Mouse (Mus musculus): ENCODE measurements at regions not wholly inside any gene's neighbourhood (a gene's known extent, or its start where the extent isn't known, plus 50 kb on each side); places are given as distances from the start of the nearest gene placed in this dataset.

GRCm38 (mm10) chr4:74466081-74466480 is 223.8 kb downstream of the Kdm4c start:
- DNase-seq = peak; percentile 6

DNA sequence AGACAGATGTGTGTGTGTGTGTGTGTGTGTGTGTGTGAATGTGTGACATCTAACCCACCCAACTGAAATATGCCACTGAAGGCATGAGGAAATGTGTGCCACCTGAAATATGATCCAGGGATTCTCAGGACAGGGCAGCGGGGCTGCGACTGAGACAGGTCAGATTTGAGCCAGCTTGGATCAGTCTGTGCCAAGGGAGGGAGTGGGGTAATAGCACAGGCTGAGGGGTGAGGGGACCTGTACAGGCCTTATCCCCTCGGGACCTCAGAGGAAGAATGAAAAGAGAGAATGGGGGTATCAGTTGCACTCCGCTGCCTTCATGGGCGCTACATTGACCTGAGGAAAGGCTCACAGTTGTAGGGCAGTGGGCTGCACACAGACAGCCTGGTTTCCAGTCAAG is 270.2 kb downstream of the Kdm4c start:
- no peak for DNase-seq

DNA sequence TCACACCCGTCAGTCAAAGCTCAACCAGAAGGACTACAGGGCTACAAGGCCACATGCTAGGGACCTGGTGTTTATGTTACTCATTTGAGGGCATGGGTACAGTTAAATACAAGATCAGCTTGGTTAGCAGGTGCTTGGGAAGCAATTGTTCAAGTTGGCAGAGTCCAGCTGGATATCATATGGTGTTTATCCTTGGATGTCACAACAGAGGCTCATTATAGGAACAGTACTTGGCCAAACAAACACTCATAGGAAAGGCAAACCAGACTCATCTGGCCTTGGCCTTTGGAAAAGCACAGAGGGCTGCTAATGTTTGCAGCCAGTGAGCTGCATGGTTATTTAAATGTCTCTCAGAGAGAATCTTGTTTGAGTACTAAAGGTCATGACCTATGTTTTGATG is 311.6 kb downstream of the Kdm4c start:
- DNase-seq = peak; percentile 7

DNA sequence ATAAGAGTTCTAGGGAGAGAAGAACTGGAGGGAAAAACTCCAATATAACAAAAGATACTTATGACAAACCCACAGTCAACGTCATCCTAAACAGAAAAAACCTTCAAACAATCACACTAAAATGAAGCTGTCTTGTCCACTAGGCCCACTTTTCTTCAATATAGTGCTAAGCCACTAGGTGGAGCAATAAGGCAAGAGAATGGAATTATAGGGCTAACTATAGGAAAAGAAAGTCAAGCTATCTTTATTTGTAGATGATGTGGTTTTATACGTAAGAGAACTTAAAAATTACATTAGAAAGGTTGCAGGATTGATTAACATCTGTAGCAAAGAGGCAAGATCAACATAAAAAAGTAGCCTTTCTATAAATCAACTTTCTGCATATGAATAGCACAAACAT is 321.3 kb downstream of the Kdm4c start:
- peak; percentile 13 for DNase-seq

DNA sequence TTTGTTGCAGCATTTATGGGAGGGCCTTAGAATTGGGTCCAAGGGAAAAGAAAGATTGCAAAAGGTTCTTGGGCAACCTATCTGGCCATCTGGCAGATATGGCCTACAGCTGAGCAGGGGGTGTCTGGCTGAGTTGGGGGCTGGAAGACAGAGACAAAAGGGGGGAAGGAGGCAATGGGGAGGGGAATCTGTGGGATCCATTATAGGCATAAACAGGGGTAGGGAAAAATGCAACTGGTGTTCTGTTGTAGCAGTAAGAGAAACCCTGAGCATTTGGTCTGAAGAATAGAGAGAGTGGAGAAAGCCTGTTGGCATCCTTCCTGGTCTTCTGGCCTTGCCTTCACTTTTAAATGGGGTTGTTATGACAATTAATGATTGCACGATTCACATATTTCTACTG is 344.1 kb downstream of the Kdm4c start:
- peak; percentile 9 for DNase-seq

DNA sequence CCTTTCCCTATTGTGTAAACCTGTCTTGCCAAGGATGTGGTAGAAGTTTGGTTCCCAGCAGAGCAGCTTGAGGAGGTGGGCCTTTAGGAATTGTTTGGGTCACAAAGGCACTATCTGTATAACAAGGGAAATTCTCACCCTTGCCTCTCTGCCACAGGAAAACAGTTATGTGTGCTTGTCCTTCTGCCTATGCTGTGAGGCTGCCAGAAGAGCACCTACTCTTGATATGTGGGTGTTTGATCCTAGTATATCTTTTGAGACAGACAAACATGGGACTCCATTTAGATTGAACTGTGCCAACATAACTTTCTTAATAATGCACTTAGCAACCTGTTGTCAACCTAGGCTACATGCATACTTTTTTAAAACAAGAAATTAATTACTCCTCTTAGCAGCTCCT is 344.8 kb downstream of the Kdm4c start:
- DNase-seq = no peak

DNA sequence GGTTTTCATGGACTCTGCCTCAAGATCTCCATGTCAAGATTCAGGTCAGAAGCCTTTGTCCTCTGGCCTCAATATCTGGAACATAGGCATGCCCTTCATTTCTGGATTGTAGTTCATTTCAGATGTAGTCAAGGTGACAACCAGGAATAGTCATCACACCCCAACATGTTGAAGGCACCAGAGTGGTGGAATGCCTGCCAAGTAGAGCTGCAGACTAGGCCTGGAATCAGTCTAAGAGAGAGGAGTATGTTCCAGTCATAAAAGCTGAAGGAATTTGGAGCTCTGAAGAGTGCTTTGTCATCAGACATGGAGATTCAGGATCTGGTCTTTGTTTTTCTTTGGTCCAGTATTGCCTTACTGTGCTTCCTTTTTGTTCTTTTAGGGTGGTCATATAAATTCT is 346.5 kb downstream of the Kdm4c start:
- no peak for DNase-seq

DNA sequence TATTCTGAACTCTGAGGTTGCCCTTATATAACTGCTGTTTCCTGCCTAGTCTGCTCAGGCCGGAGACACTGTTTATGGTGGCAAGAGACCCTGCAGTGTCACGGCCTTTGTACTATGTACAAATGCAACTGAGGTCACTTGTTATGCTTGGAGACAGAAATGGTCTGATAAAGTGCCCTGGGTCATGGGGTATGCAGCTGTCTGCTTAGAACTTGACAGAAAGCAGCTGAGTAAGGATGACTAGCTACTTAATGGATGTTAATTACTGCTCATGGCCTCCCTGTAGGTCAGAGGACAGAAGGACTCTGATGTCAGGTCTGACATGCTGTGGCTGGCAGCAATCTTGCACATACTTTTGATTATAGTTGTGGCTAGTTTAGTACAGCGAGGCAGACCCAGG is 370.7 kb downstream of the Kdm4c start:
- DNase-seq = no peak
